Mouse (Mus musculus): ENCODE data around the gene Grin2a. TPM values are rescaled to one million over a fixed set of nuclear protein-coding genes. Genes with fewer than 3 reads are reported as not detected.

Gene Grin2a
- polyA plus RNA-seq, 1 experiment = not detected

GRCm38 (mm10) chr16:9993255-9994040 lies 1.9 kb downstream of the Grin2a start:
- TF ChIP-seq POLR2A (IDR thresholded peaks at IDR 0.05; ENCODE audit: low read depth, low read length) (no peak), CTCF (conservative IDR thresholded peaks at IDR 0.05; ENCODE audit: insufficient read depth, insufficient read length, low read depth, low read length) (peak; percentile 69)
- no peaks in the 10 kb centered on the region; the same call in 1 of the 2 replicates for H3K27me3 ChIP-seq (replicated peaks; ENCODE audit: control insufficient read depth, insufficient read depth, low read length)

GRCm38 (mm10) chr16:9992773-9993221 lies 2.6 kb downstream of the Grin2a start:
- Histone ChIP-seq H3K27me3 (replicated peaks; ENCODE audit: control insufficient read depth, insufficient read depth, low read length) (no peaks in the 10 kb centered on the region; the same call in 1 of the 2 replicates), H3K27ac (ENCODE audit: insufficient read depth, low read depth, low read length) (no peak overlapping the region), H3K36me3 (ENCODE audit: control insufficient read depth, insufficient read depth, low read length) (no peaks in the 10 kb centered on the region), H3K4me1 (ENCODE audit: control insufficient read depth, insufficient read depth, low read length) (no peaks in the 10 kb centered on the region), H3K4me3 (ENCODE audit: insufficient read depth, low read depth, low read length) (no peak overlapping the region)
- under 1% methylated on average over 17 of the region's 17 CpGs for WGBS
- TF ChIP-seq CTCF (conservative IDR thresholded peaks at IDR 0.05; ENCODE audit: insufficient read depth, insufficient read length, low read depth, low read length) (no peak), POLR2A (IDR thresholded peaks at IDR 0.05; ENCODE audit: low read depth, low read length) (no peak)
- peak; percentile 5 for DNase-seq

More at GRCm38 (mm10) chr16:9993255-9994040, 1.9 kb downstream of the Grin2a start:
- no peaks in the 10 kb centered on the region for H3K4me1 ChIP-seq (ENCODE audit: control insufficient read depth, insufficient read depth, low read length)
- WGBS = 2% methylated on average over 39 of the region's 39 CpGs
- H3K4me3 ChIP-seq (ENCODE audit: insufficient read depth, low read depth, low read length) = no peak overlapping the region
- peak; percentile 37 for DNase-seq
- H3K36me3 ChIP-seq (ENCODE audit: control insufficient read depth, insufficient read depth, low read length) = no peaks in the 10 kb centered on the region
- no peak overlapping the region for H3K27ac ChIP-seq (ENCODE audit: insufficient read depth, low read depth, low read length)

GRCm38 (mm10) chr16:9992076-9992772 lies 3.1 kb downstream of the Grin2a start:
- Histone ChIP-seq H3K27me3 (replicated peaks; ENCODE audit: control insufficient read depth, insufficient read depth, low read length) (no peaks in the 10 kb centered on the region; the same call in 1 of the 2 replicates), H3K36me3 (ENCODE audit: control insufficient read depth, insufficient read depth, low read length) (no peaks in the 10 kb centered on the region), H3K4me3 (ENCODE audit: insufficient read depth, low read depth, low read length) (no peak overlapping the region), H3K27ac (ENCODE audit: insufficient read depth, low read depth, low read length) (no peak overlapping the region), H3K4me1 (ENCODE audit: control insufficient read depth, insufficient read depth, low read length) (no peaks in the 10 kb centered on the region)
- DNase-seq = no peak
- TF ChIP-seq POLR2A (IDR thresholded peaks at IDR 0.05; ENCODE audit: low read depth, low read length) (no peak), CTCF (conservative IDR thresholded peaks at IDR 0.05; ENCODE audit: insufficient read depth, insufficient read length, low read depth, low read length) (no peak)
- 18% methylated on average over 34 of the region's 34 CpGs for WGBS

GRCm38 (mm10) chr16:9985041-9985440 lies 10.3 kb downstream of the Grin2a start:
- no peak for TF ChIP-seq CTCF (conservative IDR thresholded peaks at IDR 0.05; ENCODE audit: insufficient read depth, insufficient read length, low read depth, low read length)
- DNase-seq = no peak
- H3K36me3 ChIP-seq (ENCODE audit: control insufficient read depth, insufficient read depth, low read length) = no peaks in the 10 kb centered on the region
- H3K4me3 ChIP-seq (ENCODE audit: insufficient read depth, low read depth, low read length) = no peak overlapping the region
- no peaks in the 10 kb centered on the region for H3K4me1 ChIP-seq (ENCODE audit: control insufficient read depth, insufficient read depth, low read length)
- H3K27me3 ChIP-seq (replicated peaks; ENCODE audit: control insufficient read depth, insufficient read depth, low read length) = no peaks in the 10 kb centered on the region
- 25% methylated on average over 3 of the region's 3 CpGs for WGBS
- H3K27ac ChIP-seq (ENCODE audit: insufficient read depth, low read depth, low read length) = no peak overlapping the region

DNA sequence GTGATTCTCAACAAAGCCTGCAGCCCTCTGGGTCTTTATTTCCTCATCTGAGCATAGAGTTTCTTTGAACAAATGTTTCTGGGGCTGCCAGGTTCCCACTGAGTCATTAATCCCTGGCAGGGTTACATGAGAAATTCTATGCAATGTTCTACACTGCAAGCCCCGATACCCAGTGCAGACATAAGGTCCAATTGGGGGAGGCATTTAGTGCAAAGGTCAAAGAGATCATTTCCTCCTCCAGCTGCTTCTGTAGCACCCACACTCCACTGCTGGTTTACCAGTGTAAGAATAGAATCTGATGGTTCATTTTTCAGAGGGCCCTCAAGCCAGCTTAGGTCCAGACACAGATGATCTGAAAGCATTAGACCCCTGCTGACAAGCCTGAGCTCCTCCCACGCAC lies 14.7 kb downstream of the Grin2a start:
- Histone ChIP-seq H3K36me3 (ENCODE audit: control insufficient read depth, insufficient read depth, low read length) (no peaks in the 10 kb centered on the region), H3K27me3 (replicated peaks; ENCODE audit: control insufficient read depth, insufficient read depth, low read length) (no peaks in the 10 kb centered on the region), H3K27ac (ENCODE audit: insufficient read depth, low read depth, low read length) (no peak overlapping the region), H3K4me1 (ENCODE audit: control insufficient read depth, insufficient read depth, low read length) (no peaks in the 10 kb centered on the region), H3K4me3 (ENCODE audit: insufficient read depth, low read depth, low read length) (no peak overlapping the region)
- TF ChIP-seq POLR2A (IDR thresholded peaks at IDR 0.05; ENCODE audit: low read depth, low read length) = no peak
- no peak for TF ChIP-seq CTCF (conservative IDR thresholded peaks at IDR 0.05; ENCODE audit: insufficient read depth, insufficient read length, low read depth, low read length)
- DNase-seq = no peak
- 44% methylated on average over 2 of the region's 2 CpGs for WGBS

DNA sequence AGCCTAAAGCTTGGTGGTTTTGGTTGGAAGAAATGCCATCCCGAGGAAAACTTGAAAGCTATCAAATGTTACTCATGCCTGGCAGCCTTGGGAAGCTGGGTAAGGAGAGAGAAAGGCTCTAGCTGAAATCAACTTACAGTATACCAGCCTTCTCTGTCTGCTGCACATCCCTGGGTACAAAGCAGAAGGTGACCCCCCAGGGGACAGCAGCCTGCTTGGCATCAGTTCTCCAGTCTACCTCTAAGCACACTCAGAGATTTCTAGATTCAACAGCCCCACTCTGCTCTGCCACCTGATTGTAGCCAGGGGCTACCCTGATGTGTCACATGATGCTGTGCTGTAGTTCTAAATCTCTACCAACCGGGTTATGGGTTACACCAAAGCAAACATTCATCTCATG lies 17.2 kb downstream of the Grin2a start:
- no peak overlapping the region for H3K4me3 ChIP-seq (ENCODE audit: insufficient read depth, low read depth, low read length)
- no peaks in the 10 kb centered on the region for H3K27me3 ChIP-seq (replicated peaks; ENCODE audit: control insufficient read depth, insufficient read depth, low read length)
- TF ChIP-seq POLR2A (IDR thresholded peaks at IDR 0.05; ENCODE audit: low read depth, low read length) = no peak
- TF ChIP-seq CTCF (conservative IDR thresholded peaks at IDR 0.05; ENCODE audit: insufficient read depth, insufficient read length, low read depth, low read length) = no peak
- no peaks in the 10 kb centered on the region for H3K36me3 ChIP-seq (ENCODE audit: control insufficient read depth, insufficient read depth, low read length)
- 62% methylated on average over 2 of the region's 2 CpGs for WGBS
- DNase-seq = no peak
- H3K27ac ChIP-seq (ENCODE audit: insufficient read depth, low read depth, low read length) = no peak overlapping the region
- H3K4me1 ChIP-seq (ENCODE audit: control insufficient read depth, insufficient read depth, low read length) = no peaks in the 10 kb centered on the region

- Histone ChIP-seq H3K27me3 (replicated peaks; ENCODE audit: control insufficient read depth, insufficient read depth, low read length) (no peaks in the 10 kb centered on the region), H3K36me3 (ENCODE audit: control insufficient read depth, insufficient read depth, low read length) (no peaks in the 10 kb centered on the region), H3K4me3 (ENCODE audit: insufficient read depth, low read depth, low read length) (no peak overlapping the region), H3K4me1 (ENCODE audit: control insufficient read depth, insufficient read depth, low read length) (no peaks in the 10 kb centered on the region), H3K27ac (ENCODE audit: insufficient read depth, low read depth, low read length) (no peak overlapping the region)
- WGBS = 85% methylated on average over 3 of the region's 3 CpGs
- no peak for DNase-seq
- no peak for TF ChIP-seq POLR2A (IDR thresholded peaks at IDR 0.05; ENCODE audit: low read depth, low read length)
- no peak for TF ChIP-seq CTCF (conservative IDR thresholded peaks at IDR 0.05; ENCODE audit: insufficient read depth, insufficient read length, low read depth, low read length)
Measured at GRCm38 (mm10) chr16:9972705-9973104, 22.7 kb downstream of the Grin2a start.
